Mouse (Mus musculus) kidney, adult 9 months (tissue): ENCODE measurements around the gene Edem3.
"Not testable (repeated sequence)": the region's sequence is repeated elsewhere in the genome, so short reads cannot be mapped to it uniquely, and the experiment has no call there.

Experiments used
- DNase-seq: peaks from one replicate; pipeline ENCODE4 v3.0.0; 2022

Gene Edem3

GRCm38 (mm10) chr1:151752946-151753345 is 2.2 kb upstream of the Edem3 start:
- DNase-seq: peak; percentile 79

DNA sequence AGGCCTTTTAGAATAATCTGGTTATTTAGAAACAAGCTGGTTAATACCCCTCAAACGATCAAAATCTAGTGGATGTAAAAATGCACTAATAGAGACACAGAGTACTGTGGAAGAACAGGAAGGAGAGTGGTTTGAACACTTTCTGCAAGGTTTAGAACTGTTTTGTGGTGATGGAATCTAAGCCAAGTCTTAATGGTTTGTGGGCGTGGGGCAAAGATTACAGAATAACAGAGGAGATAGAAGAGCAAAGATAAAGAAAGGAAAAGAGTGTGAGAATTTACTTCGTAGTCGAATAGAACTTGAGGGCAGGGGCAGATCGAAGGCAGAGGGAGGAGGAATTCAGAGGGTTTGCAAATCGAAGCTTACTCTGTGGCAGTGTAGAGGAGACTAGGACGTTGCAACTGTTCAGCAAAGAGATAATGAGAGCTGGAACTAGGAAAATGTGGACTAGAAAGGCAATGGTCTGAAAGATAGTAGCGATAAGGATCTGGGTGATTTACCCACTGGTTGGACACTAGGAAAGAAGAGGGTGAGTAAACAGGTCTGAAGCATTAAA is 1.7 kb upstream of the Edem3 start:
- peak; percentile 62 for DNase-seq

DNA sequence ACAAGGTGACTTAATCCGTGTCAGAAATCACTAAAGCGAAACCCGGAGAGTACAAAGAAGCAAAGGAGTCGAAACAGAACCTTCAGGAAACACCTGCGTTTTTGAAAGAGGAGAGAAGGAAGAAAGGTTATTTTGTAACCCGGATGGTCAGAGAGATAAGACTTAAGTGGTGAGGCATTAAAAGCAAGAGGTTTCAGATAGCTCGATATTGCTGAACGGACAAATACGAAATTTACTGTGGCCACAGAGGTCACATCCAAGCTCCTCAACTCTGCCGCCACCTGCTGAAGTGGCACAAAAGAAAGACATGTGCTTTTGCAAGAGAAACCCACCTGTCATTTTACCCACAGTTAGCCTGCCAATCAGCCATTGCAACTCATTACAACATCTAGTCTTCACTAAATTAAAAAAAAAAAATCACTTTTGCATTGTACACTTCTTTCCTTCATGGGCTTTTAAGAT is 1.1 kb upstream of the Edem3 start:
- peak; percentile 58 for DNase-seq

- DNase-seq: no peak
Observed at GRCm38 (mm10) chr1:151755660-151756424, 671 bp downstream of the Edem3 start.

- DNase-seq: no peak
Observed at GRCm38 (mm10) chr1:151756425-151756728, 1.2 kb downstream of the Edem3 start.

DNA sequence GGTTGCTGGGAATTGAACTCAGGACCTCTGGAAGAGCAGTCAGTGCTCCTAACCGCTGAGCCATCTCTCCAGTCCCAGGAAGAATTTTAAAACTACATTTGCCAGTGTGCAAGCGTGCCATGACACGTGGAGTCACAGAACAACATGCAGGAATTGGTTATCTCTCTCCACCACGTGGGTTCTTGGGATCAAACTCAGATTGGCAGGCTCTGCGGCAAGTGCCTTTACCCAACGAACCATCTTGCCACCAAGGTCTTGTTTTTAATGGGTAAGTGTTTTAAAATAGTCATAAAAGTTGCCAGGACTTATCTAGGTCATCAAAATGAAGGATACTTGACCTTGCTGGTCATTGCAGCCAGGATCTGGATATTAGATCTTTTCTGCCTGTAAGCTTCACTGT is 3.1 kb downstream of the Edem3 start:
- DNase-seq: no peak

DNA sequence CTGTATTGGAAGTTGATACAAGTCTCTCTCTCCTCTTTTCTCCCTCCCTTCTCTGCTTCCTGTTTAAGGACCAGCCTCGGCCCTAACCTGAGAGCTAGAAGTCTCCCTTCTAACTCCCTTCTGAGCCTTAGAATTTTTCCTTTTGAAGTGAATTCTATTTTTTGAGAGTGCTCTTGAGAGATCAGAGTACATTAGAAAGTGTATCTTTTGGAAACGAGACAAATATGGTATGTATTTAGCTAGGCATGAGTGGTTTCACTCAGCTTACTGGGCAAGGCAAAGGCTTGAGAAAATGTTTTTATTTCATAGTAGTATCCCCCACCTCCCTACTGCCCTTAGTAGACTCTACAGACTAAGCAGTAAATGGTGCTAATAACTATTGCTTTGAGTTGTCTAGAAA is 3.8 kb downstream of the Edem3 start:
- DNase-seq: no peak

GRCm38 (mm10) chr1:151764236-151764635 is 9.1 kb downstream of the Edem3 start:
- DNase-seq: no peak

- no peak for DNase-seq
Observed at GRCm38 (mm10) chr1:151766166-151766565, 11.0 kb downstream of the Edem3 start.

- no peak for DNase-seq
Observed at GRCm38 (mm10) chr1:151766976-151767654, 11.9 kb downstream of the Edem3 start.

DNA sequence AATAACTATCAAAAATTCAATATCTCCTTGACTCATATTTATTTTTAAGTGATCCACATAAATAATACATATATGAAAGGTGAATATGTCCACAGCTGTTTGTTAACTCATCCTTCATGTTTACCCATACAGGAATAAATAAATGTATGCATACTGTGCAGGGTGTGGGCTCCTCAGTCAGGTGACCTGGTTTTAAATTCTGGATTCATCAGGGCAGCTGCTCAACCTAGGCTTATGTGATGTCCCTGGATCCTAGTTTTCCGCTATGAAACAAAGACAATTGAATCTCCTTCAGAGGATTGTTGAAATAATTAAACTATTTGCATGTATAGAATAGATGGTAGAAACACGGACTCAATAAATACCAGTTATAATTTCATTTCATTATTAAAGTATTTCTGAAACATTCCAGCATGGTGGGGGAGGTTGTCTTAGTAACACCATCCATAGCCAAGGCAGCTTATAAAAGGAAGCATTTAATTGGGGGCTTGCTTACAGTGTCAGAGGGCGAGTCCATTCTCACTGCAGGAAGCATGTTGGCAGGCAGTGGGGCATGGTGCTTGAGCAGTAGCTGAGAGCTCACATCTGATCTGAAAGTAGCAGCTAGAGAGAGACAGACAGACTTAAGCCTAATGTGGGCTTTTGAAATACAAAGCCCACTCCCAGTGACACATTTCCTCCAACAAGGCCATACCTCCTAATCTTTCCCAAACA is 14.2 kb downstream of the Edem3 start:
- DNase-seq: no peak

DNA sequence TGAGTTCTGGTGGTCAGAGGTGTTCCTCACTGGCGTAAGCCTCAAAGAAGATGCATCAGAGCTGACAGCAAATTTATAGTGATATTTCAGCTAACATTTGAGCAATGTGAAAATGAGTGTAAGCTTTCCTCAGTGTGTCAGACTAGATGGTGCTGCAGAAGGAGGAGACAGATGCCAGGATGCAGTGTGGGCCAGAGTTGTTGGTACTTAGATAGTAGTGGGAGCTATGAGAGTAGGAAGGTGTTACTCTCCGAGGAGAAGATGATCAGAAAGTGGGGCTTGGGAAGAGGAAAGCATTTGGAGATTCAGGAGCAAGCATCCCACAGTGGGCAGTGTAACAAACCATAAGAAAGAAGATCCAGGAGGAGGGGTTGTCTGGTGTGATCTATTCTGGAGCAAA is 22.4 kb downstream of the Edem3 start:
- DNase-seq: no peak

DNA sequence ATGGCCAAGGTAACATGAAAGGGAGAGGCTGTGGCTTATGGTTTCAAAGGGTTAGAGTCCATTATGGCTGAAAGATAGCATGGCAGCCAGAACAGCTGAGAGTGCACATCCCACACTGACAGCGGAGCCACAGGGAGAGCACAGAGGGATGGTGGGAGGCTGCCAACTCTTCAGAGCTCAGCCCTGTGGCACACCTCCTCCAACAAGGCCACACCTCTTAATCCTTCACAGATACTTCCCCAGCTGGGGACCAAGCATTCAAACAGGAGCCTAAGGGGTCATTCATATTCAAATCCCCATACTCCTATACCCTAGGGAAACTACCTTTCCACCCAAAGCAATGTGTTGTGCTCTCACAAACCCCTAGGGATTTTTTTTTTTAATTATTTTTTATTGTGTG is 23.4 kb downstream of the Edem3 start:
- no peak for DNase-seq

DNA sequence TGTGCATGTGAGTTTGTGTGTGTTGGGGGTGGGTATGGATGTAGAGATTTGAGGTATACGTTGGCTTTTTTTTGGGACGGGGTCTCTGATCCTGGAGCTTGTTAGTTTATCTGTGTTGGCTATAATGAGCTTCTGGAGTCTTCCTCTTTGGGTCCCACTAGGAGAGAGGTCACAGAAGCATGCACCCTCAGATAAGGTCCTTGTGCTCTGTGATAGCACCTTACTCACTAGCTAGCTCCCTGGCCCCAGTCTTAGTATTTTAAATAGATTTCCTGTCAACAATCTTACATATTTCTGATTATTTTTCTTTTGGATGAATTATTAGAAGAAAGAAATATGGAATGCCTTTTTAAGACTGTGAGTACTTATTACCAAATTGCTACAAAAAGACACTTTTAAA is 24.1 kb downstream of the Edem3 start:
- no peak for DNase-seq

DNA sequence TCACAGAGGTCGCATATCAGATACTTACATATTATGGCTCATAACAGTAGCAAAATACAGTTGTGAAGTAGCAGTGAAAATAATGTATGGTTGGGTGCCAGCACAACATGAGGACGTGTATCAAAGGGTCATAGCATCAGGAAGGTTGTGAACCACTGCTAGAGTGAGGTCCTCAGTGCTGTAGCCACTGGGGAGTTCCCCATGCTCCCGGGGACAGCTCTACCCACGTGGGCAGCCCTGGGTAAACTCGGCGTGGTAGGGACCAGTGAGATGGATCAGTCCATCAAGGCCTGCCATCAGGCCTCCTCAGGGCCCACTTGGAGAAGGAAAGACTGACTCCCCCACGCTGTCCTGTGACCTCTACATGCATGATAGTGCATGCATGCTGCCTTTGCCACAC is 26.3 kb downstream of the Edem3 start:
- no peak for DNase-seq

- DNase-seq: no peak
Observed at GRCm38 (mm10) chr1:151783403-151783802, 28.2 kb downstream of the Edem3 start.

DNA sequence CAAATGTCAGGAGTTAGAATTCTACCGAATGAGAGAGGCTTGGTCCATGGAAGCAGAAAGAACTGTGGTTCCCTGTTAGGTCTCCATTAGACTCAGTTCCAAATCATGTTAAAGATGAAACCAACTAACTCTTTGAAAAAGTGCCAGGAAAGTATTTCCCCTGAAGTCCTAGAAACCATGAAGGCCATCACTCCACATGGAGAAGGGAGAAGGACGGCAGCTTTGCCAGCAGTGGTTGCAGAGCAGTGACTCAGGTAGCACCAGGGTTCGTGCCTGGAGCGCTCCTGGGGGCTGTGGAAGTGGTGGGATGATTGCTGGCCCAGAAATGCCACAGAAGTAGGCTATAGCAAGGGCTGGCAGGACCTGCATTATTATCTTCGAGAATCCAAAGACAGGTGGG is 31.2 kb downstream of the Edem3 start:
- no peak for DNase-seq

DNA sequence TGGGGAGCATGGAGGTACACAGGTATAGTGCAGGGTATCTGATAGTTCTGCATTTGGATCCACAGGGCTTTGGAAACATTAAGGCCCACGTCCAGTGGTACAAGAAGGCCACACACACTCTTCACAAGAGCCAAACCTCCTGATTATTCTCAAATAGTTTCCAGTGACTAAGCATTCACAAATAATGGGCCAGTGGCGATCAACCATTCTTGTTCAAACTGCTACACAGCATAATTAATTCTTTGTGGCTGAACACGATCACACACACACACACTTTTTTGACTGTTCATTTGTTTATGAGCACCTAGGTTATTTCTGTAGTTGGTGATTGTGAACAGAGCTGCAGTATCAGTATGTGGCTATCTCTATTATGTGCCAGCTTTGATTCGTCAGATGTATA is 34.0 kb downstream of the Edem3 start:
- DNase-seq: no peak

DNA sequence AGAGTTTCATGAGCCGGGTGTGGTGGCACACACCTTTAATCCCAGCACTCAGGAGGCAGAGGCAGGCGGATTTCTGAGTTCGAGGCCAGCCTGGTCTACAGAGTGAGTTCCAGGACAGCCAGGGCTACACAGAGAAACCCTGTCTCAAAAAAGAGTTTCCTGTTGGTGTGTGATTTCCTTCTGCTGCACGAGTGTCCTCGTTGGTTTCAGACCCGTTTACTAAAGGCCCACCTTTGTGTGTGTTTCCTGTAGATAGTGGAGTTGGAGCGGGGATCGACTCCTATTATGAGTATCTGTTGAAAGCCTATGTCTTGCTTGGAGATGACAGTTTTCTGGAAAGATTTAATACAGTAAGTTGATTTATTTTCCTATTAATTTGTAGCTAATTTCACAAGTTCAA is 36.9 kb downstream of the Edem3 start:
- DNase-seq: not testable (repeated sequence)

DNA sequence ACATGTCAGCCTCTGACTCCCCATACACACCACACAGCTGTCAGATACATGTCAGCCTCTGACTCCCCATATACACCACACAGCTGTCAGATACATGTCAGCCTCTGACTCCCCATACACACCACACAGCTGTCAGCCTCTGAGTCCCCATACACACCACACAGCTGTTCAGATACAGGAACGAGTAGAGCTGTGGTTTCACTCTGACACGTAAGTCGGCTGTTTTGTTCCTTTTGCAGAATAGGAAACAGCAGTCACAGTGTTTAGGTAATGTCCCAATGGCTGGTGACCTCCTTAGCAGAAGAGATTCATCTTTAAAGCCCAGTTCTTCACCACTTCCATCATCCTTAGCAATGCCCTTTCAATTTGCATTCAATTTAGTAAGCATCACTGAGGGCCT is 47.6 kb downstream of the Edem3 start:
- DNase-seq: not testable (repeated sequence)

- DNase-seq: no peak
Observed at GRCm38 (mm10) chr1:151807286-151807685, 52.1 kb downstream of the Edem3 start.

GRCm38 (mm10) chr1:151810628-151811421 is 55.7 kb downstream of the Edem3 start:
- no peak for DNase-seq

- DNase-seq: no peak
Observed at GRCm38 (mm10) chr1:151811456-151811855, 56.3 kb downstream of the Edem3 start.
